Mouse (Mus musculus): ENCODE data around the gene Eif4g1. TPM values are rescaled to one million over a fixed set of nuclear protein-coding genes. Genes with fewer than 3 reads are reported as not detected.

The Eif4g1 gene
- polyA plus RNA-seq, 2 experiments = 148 to 299 TPM

- Histone ChIP-seq H3K4me2 (replicated peaks; ENCODE audit: low read depth, low read length, severe bottlenecking) (no peak overlapping the region), H3K36me3 (ENCODE audit: control insufficient read depth, insufficient read depth, low read length) (peaks cover 89% of the 10 kb centered on the region), H3K27ac (replicated peaks; ENCODE audit: low read depth, low read length) (no peak overlapping the region), H3K4me1 (ENCODE audit: control insufficient read depth, insufficient read depth, low read length) (peaks cover 17% of the 10 kb centered on the region), H3K9me3 (ENCODE audit: control insufficient read depth, low read length) (no peaks in the 10 kb centered on the region), H3K9ac (ENCODE audit: low read depth, low read length, severe bottlenecking) (no peak overlapping the region), H3K4me3 (replicated peaks; ENCODE audit: low read length) (no peak overlapping the region), H3K27me3 (ENCODE audit: control insufficient read depth, insufficient read depth, low read length) (no peaks in the 10 kb centered on the region)
- no peak for TF ChIP-seq POLR2A (IDR thresholded peaks at IDR 0.05; ENCODE audit: borderline replicate concordance, extremely low read depth, insufficient read depth, insufficient read length)
- no peak for DNase-seq (ENCODE audit: low spot score)
- no peak for ATAC-seq (ENCODE audit: low FRiP score, low read depth)
- 88% methylated on average over 10 of the region's 10 CpGs for WGBS
These were observed 10.0 kb downstream of the Eif4g1 start for GRCm38 (mm10) chr16:20677974-20678675.

DNA sequence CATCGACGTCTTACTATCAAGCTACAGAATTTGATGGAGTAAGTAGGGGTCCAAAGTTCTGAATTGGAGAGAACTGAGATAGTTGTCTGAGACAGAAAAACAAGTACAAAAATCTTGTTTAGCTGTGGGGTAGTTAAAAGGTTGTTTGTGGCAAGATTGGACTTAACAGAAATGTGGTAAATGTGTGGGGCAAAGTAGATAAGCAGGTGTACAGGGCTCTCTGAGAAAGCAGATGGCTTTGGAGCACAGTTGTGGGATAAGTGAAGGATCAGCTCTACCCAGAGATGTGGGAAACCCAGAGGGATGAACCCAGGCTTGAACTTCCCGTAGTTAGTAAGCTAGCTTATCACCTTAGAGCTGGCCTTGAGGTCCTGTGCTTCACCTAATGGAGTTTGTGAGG lies 22.7 kb downstream of the Eif4g1 start:
- H3K4me1 ChIP-seq (ENCODE audit: control insufficient read depth, insufficient read depth, low read length) = peaks cover 22% of the 10 kb centered on the region
- WGBS = 90% methylated on average over 3 of the region's 3 CpGs
- no peaks in the 10 kb centered on the region for H3K9me3 ChIP-seq (ENCODE audit: control insufficient read depth, low read length)
- no peak overlapping the region for H3K4me3 ChIP-seq (replicated peaks; ENCODE audit: low read length)
- DNase-seq (ENCODE audit: low spot score) (no peak), ATAC-seq (ENCODE audit: low FRiP score, low read depth) (no peak)
- TF ChIP-seq POLR2A (IDR thresholded peaks at IDR 0.05; ENCODE audit: borderline replicate concordance, extremely low read depth, insufficient read depth, insufficient read length) = no peak
- H3K27me3 ChIP-seq (ENCODE audit: control insufficient read depth, insufficient read depth, low read length) = no peaks in the 10 kb centered on the region
- H3K27ac ChIP-seq (replicated peaks; ENCODE audit: low read depth, low read length) = no peak overlapping the region
- no peak overlapping the region for H3K4me2 ChIP-seq (replicated peaks; ENCODE audit: low read depth, low read length, severe bottlenecking)
- no peak overlapping the region for H3K9ac ChIP-seq (ENCODE audit: low read depth, low read length, severe bottlenecking)
- peaks cover 69% of the 10 kb centered on the region for H3K36me3 ChIP-seq (ENCODE audit: control insufficient read depth, insufficient read depth, low read length)

DNA sequence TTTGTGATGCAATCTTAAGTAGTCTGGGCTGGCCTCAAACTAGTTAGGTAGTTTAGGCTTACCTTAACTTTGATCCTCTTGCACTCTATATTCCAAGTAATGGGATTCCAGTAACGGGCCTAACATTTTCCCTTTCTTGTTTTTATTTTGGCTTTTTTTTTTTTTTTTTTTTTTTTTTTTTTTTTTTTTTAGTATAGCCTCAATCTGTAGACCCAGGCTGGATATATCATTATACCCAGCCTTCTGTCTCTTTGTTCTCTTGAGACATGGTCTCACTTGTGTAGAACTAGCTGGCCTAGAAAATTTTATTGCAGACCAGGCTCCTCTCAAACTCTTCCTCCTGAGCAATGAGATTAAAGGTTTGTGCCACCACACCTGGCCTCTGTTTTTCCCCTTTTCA lies 23.5 kb downstream of the Eif4g1 start:
- WGBS = 57% methylated on average over 1 of the region's 1 CpGs

DNA sequence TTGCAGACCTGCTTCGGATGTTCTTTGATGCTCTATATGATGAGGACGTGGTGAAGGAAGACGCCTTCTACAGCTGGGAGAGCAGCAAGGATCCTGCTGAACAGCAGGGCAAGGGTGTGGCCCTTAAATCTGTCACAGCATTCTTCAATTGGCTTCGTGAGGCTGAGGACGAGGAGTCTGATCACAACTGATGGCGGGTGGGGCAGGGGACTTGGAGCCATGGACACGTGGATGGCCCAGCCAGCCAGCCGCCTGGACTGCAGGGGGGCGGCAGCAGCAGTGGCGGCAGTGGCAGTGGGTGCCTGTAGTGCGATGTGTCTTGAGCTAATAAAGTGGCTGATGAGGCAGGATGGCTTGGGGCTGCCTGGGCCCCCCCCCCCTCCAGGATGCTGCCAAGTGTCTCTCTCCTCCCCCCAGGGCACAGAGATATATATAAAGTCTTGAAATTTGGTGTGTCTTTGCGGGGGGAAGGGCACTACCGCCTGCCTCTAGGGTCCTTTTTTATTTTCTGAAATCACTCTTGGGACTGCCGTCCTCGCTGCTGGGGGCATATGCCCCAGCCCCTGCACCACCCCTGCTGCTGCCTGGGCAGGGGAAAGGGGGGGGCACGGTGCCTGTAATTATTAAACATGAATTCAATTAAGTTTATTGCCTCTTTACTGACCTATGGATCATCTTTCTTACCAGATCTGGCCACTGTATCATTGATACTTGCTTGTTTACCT lies 24.3 kb downstream of the Eif4g1 start:
- TF ChIP-seq POLR2A (IDR thresholded peaks at IDR 0.05; ENCODE audit: borderline replicate concordance, extremely low read depth, insufficient read depth, insufficient read length) = no peak

More for the DNA sequence above, 23.5 kb downstream of the Eif4g1 start:
- H3K4me2 ChIP-seq (replicated peaks; ENCODE audit: low read depth, low read length, severe bottlenecking) = no peak overlapping the region
- H3K9me3 ChIP-seq (ENCODE audit: control insufficient read depth, low read length) = no peaks in the 10 kb centered on the region
- peaks cover 61% of the 10 kb centered on the region for H3K36me3 ChIP-seq (ENCODE audit: control insufficient read depth, insufficient read depth, low read length)
- TF ChIP-seq POLR2A (IDR thresholded peaks at IDR 0.05; ENCODE audit: borderline replicate concordance, extremely low read depth, insufficient read depth, insufficient read length) = no peak
- peaks cover 28% of the 10 kb centered on the region for H3K4me1 ChIP-seq (ENCODE audit: control insufficient read depth, insufficient read depth, low read length)
- DNase-seq (ENCODE audit: low spot score) (no peak), ATAC-seq (ENCODE audit: low FRiP score, low read depth) (no peak)
- H3K9ac ChIP-seq (ENCODE audit: low read depth, low read length, severe bottlenecking) = no peak overlapping the region
- H3K27me3 ChIP-seq (ENCODE audit: control insufficient read depth, insufficient read depth, low read length) = no peaks in the 10 kb centered on the region
- no peak overlapping the region for H3K4me3 ChIP-seq (replicated peaks; ENCODE audit: low read length)
- H3K27ac ChIP-seq (replicated peaks; ENCODE audit: low read depth, low read length) = no peak overlapping the region

DNA sequence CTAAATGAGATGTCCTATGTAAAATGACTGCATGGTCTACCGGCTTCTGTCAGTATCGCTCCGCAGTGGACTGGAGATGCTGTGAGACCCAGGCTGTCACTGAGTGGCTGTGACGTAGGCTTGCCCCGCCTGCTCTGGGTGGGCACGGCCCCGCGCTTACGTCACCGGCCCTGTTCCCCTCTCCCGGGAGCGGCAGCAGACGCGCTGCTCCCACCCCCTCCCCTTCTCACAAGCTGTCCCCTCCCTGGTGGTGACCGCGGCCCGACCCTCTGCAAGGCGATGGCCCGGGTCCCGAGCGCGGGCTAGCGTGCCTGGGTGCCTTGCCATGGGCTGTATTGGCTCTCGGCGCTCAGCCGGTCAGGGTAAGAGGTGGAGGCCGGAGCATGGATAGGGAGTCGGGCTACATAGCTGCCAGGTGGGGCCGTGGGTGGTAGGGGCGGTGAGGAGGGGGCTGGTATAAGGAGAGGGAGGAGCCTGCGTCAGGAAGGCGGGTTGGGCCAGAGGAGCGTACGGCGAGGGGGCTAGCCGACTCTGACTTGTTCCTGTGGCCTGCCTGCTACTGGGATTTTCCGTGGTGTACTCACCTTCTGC lies 25.1 kb downstream of the Eif4g1 start, which contains the start of gene Fam131a:
Gene Fam131a, plus strand, starts transcription at position 131 of the 591 bp plus-strand sequence.
- Histone ChIP-seq H3K4me3 (replicated peaks; ENCODE audit: low read length) (peak within 1 kb of the TSS; percentile 58), H3K27ac (replicated peaks; ENCODE audit: low read depth, low read length) (peak within 1 kb of the TSS; percentile 88), H3K4me1 (ENCODE audit: control insufficient read depth, insufficient read depth, low read length) (peaks cover 30% of the 10 kb centered on the region), H3K9ac (ENCODE audit: low read depth, low read length, severe bottlenecking) (peak within 1 kb of the TSS; percentile 75), H3K4me2 (replicated peaks; ENCODE audit: low read depth, low read length, severe bottlenecking) (peak within 1 kb of the TSS; percentile 66), H3K36me3 (ENCODE audit: control insufficient read depth, insufficient read depth, low read length) (peaks cover 45% of the 10 kb centered on the region), H3K9me3 (ENCODE audit: control insufficient read depth, low read length) (no peaks in the 10 kb centered on the region), H3K27me3 (ENCODE audit: control insufficient read depth, insufficient read depth, low read length) (no peaks in the 10 kb centered on the region)
- ATAC-seq (ENCODE audit: low FRiP score, low read depth) (peak; percentile 92), DNase-seq (ENCODE audit: low spot score) (peak; percentile 93)
- TF ChIP-seq POLR2A (IDR thresholded peaks at IDR 0.05; ENCODE audit: borderline replicate concordance, extremely low read depth, insufficient read depth, insufficient read length) = 0 out of 2 replicates have a peak, but pooled peaks have one; percentile 24
- WGBS = under 1% methylated on average over 33 of the region's 37 CpGs

More for the DNA sequence above, 24.3 kb downstream of the Eif4g1 start:
- no peak overlapping the region for H3K27ac ChIP-seq (replicated peaks; ENCODE audit: low read depth, low read length)
- no peaks in the 10 kb centered on the region for H3K27me3 ChIP-seq (ENCODE audit: control insufficient read depth, insufficient read depth, low read length)
- no peak for DNase-seq (ENCODE audit: low spot score)
- no peaks in the 10 kb centered on the region for H3K9me3 ChIP-seq (ENCODE audit: control insufficient read depth, low read length)
- ATAC-seq (ENCODE audit: low FRiP score, low read depth) = no peak
- peaks cover 30% of the 10 kb centered on the region for H3K4me1 ChIP-seq (ENCODE audit: control insufficient read depth, insufficient read depth, low read length)
- peaks cover 53% of the 10 kb centered on the region for H3K36me3 ChIP-seq (ENCODE audit: control insufficient read depth, insufficient read depth, low read length)
- H3K4me2 ChIP-seq (replicated peaks; ENCODE audit: low read depth, low read length, severe bottlenecking) = peak overlapping the region; percentile 66; the same call in 1 of the 2 replicates
- H3K9ac ChIP-seq (ENCODE audit: low read depth, low read length, severe bottlenecking) = no peak overlapping the region
- 42% methylated on average over 16 of the region's 16 CpGs for WGBS
- H3K4me3 ChIP-seq (replicated peaks; ENCODE audit: low read length) = peak overlapping the region; percentile 58; the same call in 1 of the 2 replicates

All from limb, embryonic 14.5 days (tissue).